Mouse (Mus musculus) layer of hippocampus, adult 2 months (tissue): ENCODE data around the gene C1ql1. TPM values are rescaled to one million over a fixed set of nuclear protein-coding genes. Genes with fewer than 3 reads are reported as not detected.

Experiments used
- DNase-seq, 2 experiments: peaks; one replicate each; pipeline ENCODE4 v3.0.0; 2022; ENCODE audit warnings: low spot score in 2 of 2
- H3K27ac ChIP-seq: fragments of 200-600 bp; 2 replicates; pipeline ENCODE4 v1.8.1; 2022
- H3K4me3 ChIP-seq: fragments of 200-600 bp; 2 replicates; pipeline ENCODE4 v1.8.1; 2022; ENCODE audit warnings: mild to moderate bottlenecking
- CTCF ChIP-seq: fragments of 200-600 bp; conservative IDR thresholded peaks from 2 replicates; pipeline ENCODE4 v1.8.1; 2022; ENCODE audit warnings: antibody characterized with exemption, mild to moderate bottlenecking, moderate library complexity
- total RNA-seq, 2 experiments: library from RNA; stranded (reverse); gene quantifications; 2 replicates each; pipeline ENCODE4 v1.2.3; 2021

Gene C1ql1
- total RNA-seq, 2 experiments from 2014 or later = 17.5 to 18.5 TPM

DNA sequence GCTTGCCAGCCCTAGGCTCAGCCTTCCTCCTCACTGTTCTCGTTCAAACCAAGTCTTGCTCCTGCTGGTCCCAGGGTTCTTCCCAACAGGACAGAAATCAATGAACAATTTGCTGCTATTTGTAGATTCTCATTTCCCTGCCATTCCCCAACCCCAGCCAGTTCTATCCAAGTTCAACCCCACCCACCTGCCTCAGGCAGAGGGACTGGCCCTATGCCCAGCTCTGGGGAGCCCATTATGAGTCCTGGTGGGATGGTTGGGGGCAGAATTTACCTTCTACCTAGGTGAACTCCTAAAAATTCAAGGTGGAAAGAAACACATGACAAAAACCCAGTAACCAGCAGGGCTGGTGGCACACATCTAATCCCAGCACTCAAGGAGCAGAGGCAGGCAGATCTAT is 25.8 kb upstream of the C1ql1 start:
- no peak for TF ChIP-seq CTCF
- DNase-seq = no peak
- H3K27ac ChIP-seq = no peak overlapping the region
- no peak overlapping the region for H3K4me3 ChIP-seq

DNA sequence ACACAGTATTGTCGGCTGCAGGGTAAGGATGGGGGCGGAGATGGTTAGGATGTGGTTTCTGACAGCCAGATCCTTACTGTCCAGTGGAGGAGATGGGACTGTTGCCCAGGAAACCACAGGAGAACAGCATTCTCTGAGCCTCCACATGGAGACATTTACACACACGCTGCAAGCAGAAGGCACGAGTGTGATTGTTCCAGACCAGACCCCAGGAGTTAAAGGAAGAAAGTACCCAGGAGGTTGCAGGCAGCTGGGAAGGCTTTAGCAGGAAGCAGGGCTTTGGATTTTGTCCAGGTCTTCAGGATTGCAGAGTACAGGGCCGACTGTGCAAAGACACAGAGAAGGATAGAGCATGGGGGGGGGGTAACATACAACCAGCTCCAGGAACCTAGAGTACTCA is 25.1 kb upstream of the C1ql1 start:
- no peak for TF ChIP-seq CTCF
- no peak for DNase-seq
- Histone ChIP-seq H3K4me3 (no peak overlapping the region), H3K27ac (no peak overlapping the region)

DNA sequence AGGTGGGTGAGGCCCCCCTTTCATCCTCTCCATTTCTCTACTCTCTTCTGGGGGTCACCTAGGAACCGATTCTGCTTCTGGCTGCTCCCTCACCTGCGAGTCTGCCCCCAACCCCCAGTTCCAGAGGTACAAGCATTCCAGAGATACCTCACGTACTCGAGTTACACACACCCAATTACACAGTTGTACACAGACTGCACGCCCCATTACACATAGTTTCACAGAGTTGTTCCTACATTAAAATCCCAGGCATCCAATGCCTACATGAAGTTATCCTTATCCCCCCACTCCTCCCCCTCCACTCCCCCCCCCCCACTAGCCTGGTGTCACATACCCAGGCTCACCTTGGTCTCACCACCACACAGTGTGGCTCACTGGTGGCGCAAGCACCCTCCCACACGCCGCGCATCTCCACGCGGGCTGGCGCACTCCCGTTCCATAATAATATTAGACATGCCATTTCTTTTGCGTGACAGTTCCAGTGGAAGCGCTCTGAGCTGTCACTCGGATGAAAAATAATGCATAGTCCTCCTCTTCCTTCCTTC is 18.1 kb upstream of the C1ql1 start:
- no peak overlapping the region for H3K4me3 ChIP-seq
- DNase-seq = no peak
- TF ChIP-seq CTCF = no peak
- no peak overlapping the region for H3K27ac ChIP-seq

DNA sequence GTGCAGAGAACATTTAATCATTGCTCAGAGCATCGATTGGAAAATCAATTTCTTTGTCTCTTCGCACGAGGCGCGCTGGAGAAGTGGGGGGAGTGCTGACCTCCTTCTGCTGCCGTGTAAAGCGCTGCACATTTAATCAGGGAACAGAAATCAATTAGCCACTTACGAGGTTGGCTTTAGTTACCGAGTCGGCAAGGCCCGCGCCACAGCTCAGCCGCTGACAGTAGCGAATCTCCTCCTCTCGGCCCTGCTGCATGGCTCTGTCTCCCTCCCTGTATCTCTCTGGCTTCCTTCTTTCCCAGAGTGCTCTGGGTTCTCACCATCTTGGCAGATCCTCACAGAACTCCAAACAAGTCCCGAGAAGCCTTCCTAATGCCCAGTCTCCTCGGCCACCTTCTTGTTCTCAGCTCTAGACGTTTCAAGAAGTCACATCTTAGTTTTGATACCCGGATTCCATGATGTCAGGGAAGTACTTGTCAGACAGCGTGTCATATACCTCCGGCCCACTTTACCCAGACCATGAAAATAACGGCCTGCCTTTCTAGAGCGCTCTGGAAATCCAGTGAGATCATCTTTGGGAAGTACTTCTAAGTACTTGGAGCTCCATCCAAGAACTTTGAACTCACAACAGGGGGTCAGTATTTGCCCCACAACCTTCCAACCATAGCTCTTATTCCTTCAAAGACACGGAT is 17.5 kb upstream of the C1ql1 start:
- no peak for DNase-seq
- Histone ChIP-seq H3K27ac (no peak overlapping the region), H3K4me3 (no peak overlapping the region)
- TF ChIP-seq CTCF = no peak

GRCm38 (mm10) chr11:102963246-102963854 is 16.9 kb upstream of the C1ql1 start:
- no peak for TF ChIP-seq CTCF
- Histone ChIP-seq H3K27ac (no peak overlapping the region), H3K4me3 (no peak overlapping the region)
- no peak for DNase-seq

DNA sequence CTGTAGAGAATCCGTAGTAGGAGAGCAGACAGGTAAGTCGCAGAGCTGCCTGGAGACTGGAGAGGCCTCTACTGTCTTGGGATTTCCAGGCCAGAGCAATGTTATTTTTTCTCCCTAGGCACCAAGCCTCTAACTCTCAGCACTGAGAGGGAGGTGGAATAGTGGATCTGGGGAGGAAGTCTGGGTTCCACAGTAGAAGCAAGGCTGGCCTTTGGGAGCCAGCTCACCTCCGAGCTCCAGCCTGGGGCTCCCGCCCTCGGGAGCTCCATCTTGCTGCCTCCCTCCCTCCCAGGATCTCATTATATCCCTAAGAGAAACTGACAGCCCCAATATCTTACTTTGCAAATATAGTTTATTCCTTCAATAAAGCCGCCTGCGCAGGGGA is 16.4 kb upstream of the C1ql1 start:
- H3K4me3 ChIP-seq = no peak overlapping the region
- no peak for TF ChIP-seq CTCF
- no peak for DNase-seq
- no peak overlapping the region for H3K27ac ChIP-seq

DNA sequence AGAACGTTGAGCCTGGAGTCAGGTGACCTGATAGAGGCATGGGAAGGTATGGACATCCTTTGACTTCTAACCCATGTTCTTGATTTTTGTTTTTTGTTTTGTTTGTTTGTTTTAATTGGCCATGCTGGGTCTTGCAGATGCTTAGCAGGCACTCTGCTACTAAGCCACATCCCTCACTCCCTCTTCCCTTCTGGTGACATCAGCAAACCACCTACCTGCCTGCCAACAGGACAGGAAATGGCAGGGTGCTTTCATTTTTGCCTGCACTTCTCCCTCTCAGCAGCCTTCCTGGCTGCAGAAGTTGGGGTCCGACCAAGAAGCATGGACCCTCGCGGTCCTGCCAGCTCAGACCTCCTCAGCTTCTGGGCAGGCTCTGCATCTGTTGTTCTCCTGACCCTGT is 14.6 kb upstream of the C1ql1 start:
- Histone ChIP-seq H3K27ac (no peak overlapping the region), H3K4me3 (no peak overlapping the region)
- TF ChIP-seq CTCF = no peak
- no peak for DNase-seq

DNA sequence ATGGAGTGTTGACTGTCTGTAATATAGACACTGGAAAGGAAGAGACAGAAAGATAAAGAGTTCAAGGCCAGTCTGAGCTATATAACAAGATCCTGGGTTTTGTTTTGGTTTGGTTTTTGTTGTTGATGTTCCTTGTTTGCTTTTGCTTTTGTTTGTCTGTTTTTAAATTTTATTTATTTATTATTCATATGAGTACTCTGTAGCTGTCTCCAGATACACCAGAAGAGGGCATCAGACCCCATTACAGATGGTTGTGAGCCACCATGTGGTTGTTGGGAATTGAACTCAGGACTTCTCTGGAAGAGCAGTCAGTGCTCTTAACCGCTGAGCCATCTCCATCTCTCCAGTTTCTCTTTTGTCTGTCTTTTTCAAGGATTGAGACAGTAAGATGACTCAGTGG is 12.4 kb upstream of the C1ql1 start:
- no peak overlapping the region for H3K27ac ChIP-seq
- H3K4me3 ChIP-seq = no peak overlapping the region
- no peak for DNase-seq
- peak; percentile 55 for TF ChIP-seq CTCF

DNA sequence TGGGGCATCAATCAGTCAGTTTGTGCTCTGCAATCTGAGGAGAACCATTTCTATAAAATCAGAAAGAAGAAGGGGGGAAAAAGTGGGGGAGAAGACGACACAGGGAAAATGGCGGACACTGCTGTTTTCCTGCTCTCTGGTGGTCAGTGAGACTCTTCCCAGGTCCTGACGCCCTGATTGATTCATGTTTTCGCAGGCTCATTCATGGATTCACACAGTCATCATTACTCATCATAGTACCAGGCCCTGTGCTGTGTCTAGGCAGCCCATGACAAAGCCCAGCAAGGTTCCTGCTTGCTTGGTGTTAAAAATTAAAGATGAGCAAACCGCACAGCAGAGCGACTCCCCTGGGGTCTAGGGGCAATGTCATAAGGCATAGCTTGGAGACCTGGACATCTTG is 11.9 kb upstream of the C1ql1 start:
- H3K27ac ChIP-seq = no peak overlapping the region
- DNase-seq = no peak
- no peak for TF ChIP-seq CTCF
- no peak overlapping the region for H3K4me3 ChIP-seq

DNA sequence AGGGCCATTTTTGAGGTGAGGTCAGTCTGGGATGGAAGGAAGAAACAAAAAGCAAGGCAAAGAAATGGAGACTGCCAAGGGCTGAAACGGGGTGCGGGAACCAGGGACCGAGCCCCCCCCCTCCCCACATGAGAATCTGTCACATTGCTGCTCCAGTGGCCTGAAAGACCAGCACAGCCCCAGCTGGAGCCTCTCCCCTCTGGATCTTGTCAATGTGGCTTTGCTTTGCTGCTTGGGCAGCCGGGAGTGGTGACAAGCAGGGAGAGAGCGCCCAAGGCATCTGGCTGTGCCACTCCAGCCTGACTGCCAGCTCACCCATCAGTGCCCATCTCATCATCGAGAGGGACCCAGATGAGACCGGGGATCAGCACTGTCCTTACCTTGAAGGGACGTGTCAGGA is 11.2 kb upstream of the C1ql1 start:
- no peak overlapping the region for H3K4me3 ChIP-seq
- DNase-seq = no peak
- H3K27ac ChIP-seq = no peak overlapping the region

GRCm38 (mm10) chr11:102956962-102957614 is 10.6 kb upstream of the C1ql1 start:
- no peak overlapping the region for H3K4me3 ChIP-seq
- DNase-seq = no peak
- H3K27ac ChIP-seq = no peak overlapping the region
- no peak for TF ChIP-seq CTCF

More for the DNA sequence above, 11.2 kb upstream of the C1ql1 start:
- TF ChIP-seq CTCF = no peak

DNA sequence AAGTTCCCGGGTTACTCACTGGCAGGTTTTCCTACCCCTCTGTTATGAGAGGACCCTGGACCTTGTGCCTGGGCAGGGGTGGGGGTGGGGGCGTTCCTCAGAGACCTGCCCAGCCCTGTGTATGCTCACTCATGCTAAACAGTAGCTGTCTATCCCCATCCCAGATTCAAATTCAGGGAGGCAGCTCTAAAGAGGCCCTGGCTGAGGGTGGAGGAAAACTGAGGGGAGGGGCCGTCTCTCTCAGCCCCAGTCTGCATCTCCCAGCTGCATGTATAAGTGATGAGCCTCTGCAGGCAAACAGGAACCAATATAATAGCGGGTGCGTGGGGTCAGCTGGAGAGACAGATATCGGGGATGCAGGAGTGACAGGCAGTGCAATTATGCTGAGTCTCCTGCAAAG is 6.4 kb upstream of the C1ql1 start:
- Histone ChIP-seq H3K27ac (no peak overlapping the region), H3K4me3 (no peak overlapping the region)
- TF ChIP-seq CTCF = no peak
- DNase-seq = no peak
